Mouse (Mus musculus): ENCODE measurements around the gene Crybb2.

DNA sequence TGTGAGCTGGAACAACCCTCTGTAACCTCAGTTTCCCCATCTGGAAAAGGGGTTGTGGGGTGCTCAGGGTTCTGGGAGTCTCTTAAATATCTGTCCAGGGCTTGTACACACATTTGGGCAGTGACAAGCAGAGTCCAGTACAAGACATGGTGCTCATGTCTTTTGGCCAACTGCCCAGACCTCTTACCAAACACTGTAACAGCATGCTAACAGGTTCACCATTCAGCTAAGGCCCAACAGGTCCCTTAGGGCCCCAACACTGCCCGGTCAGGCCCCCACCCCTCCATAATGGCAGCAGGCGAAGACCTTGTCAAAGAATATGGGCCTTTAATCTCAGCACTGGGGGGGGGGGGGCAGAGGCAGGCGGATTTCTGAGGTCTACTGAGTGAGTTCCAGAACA lies 37.8 kb upstream of the Crybb2 start:
- TF ChIP-seq CTCF (IDR thresholded peaks at IDR 0.05; ENCODE audit: borderline replicate concordance, control insufficient read depth, extremely low read depth, insufficient read depth, low read length, poor library complexity) (no peak), POLR2A (IDR thresholded peaks at IDR 0.05; ENCODE audit: control insufficient read depth, extremely low read depth, insufficient read depth, low read length, poor library complexity) (no peak)
